Mouse (Mus musculus) adrenal gland, postnatal 4 days (tissue): ENCODE data around the gene CN725425. TPM values are rescaled to one million over a fixed set of nuclear protein-coding genes. Genes with fewer than 3 reads are reported as not detected.

Experiments
- DNase-seq, 2 experiments: peaks; one replicate each; pipeline ENCODE4 v3.0.0; 2021 to 2022; ENCODE audit warnings: low spot score in 2 of 2, mixed read lengths in 2 of 2
- total RNA-seq, 2 experiments: library from RNA; stranded (reverse); gene quantifications; 2 replicates each; pipeline ENCODE4 v1.2.3; 2021

CN725425 gene
- total RNA-seq, 2 experiments from 2014 or later, result not detected

GRCm38 (mm10) chr15:91206518-91206917 is 7.2 kb downstream of the CN725425 start:
- DNase-seq, result no peak

- DNase-seq, result no peak
Measured at GRCm38 (mm10) chr15:91237294-91237693, 38.0 kb downstream of the CN725425 start.

- no peak for DNase-seq
Measured at GRCm38 (mm10) chr15:91240683-91241335, 41.5 kb downstream of the CN725425 start.

- no peak for DNase-seq
Measured at GRCm38 (mm10) chr15:91250815-91251214, 51.5 kb downstream of the CN725425 start.

GRCm38 (mm10) chr15:91251544-91252408 is 52.5 kb downstream of the CN725425 start:
- DNase-seq, result no peak

- no peak for DNase-seq
Measured at GRCm38 (mm10) chr15:91252956-91253355, 53.7 kb downstream of the CN725425 start.

GRCm38 (mm10) chr15:91255308-91255707 is 56.0 kb downstream of the CN725425 start:
- DNase-seq, result no peak

- DNase-seq, result no peak
Measured at GRCm38 (mm10) chr15:91257140-91257539, 57.8 kb downstream of the CN725425 start.

GRCm38 (mm10) chr15:91260578-91260977 is 61.3 kb downstream of the CN725425 start:
- no peak for DNase-seq

- DNase-seq, result no peak
Measured at GRCm38 (mm10) chr15:91263926-91264325, 64.6 kb downstream of the CN725425 start.

- DNase-seq, result no peak
Measured at GRCm38 (mm10) chr15:91268532-91268931, 69.2 kb downstream of the CN725425 start.

- no peak for DNase-seq
Measured at GRCm38 (mm10) chr15:91275961-91276360, 76.7 kb downstream of the CN725425 start.

- no peak for DNase-seq
Measured at GRCm38 (mm10) chr15:91279571-91279970, 80.3 kb downstream of the CN725425 start.

- no peak for DNase-seq
Measured at GRCm38 (mm10) chr15:91281521-91281920, 82.2 kb downstream of the CN725425 start.

- DNase-seq, result no peak
Measured at GRCm38 (mm10) chr15:91282822-91283221, 83.5 kb downstream of the CN725425 start.

GRCm38 (mm10) chr15:91283418-91283817 is 84.1 kb downstream of the CN725425 start:
- DNase-seq, result no peak

GRCm38 (mm10) chr15:91299319-91299835 is 100.1 kb downstream of the CN725425 start:
- DNase-seq, result no peak

GRCm38 (mm10) chr15:91301366-91301765 is 102.1 kb downstream of the CN725425 start:
- DNase-seq, result peak; percentile 73 to 74

GRCm38 (mm10) chr15:91304296-91304852 is 105.1 kb downstream of the CN725425 start:
- no peak for DNase-seq
